Mouse (Mus musculus) effector memory CD4-positive, alpha-beta T cell, adult 7 months (primary cell): ENCODE measurements around the gene Hpf1. TPM values are rescaled to one million over a fixed set of nuclear protein-coding genes. Genes with fewer than 3 reads are reported as not detected.

Experiments
- polyA plus RNA-seq: library from polyadenylated mRNA; unstranded; fragments of 100-300 nt; shearing (Covaris generic); gene quantifications from one replicate; pipeline ENCODE4 v1.2.1, GENCODE M21; 2017

The Hpf1 gene
- polyA plus RNA-seq = 65.9 TPM

DNA sequence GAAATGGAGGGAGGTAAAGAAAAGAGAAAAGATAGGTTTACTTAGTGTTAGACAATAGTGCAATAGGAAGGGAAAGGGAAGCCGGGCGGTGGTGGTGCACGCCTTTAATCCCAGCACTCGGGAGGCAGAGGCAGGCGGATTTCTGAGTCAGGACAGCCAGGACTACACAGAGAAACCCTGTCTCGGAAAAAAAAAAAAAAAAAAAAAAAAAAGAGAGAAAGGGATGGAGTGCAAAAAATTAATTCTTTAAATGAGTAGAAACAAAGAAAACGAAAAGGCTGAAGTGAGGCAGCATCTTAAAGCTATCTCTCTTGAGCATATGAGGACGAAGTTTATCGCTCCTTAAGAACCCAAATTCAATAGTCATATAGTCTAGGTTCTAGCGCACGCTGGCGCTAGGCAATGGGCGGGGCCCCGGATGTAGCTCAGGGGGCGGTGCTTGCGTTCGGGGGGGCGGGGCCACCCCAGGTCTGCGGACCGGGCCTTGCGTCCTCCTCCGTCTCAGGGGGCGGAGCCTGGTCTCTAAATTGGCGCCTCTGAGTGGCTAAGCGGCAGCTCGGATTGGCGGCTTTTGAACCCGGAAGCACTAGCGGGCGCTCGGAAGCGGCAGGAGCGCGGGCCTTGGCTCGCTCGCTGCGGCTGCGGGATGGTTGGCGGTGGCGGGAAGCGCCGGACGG lies at the start of gene Hpf1:
Gene Hpf1 (plus strand): TSS at position 576 of the 677 bp plus-strand sequence.

Other genes starting within 250 kb of the Hpf1 start
- gene Clcn3, start 92.9 kb downstream of the Hpf1 start, polyA plus RNA-seq = 41.2 TPM
- 15.7 TPM for gene Nek1, start 102.8 kb downstream of the Hpf1 start, polyA plus RNA-seq